8 mouse cellular contexts compared by ENCODE assay signal in genomic region chr1:42696371-42697031, GRCm38 (mm10). TPM values are rescaled to one million over a fixed set of nuclear protein-coding genes. Genes with fewer than 3 reads are reported as not detected.
DNase-seq lines count a peak whose midpoint lies in the region; ATAC-seq and TF ChIP-seq lines count a peak whose summit lies in the region.

No protein-coding gene starts in this region.

- H3K27me3 ChIP-seq in megakaryocyte, embryonic 14.5 days (replicated peaks), result peaks cover 92% of the 10 kb centered on the region
- no peaks in the 10 kb centered on the region for H3K27me3 ChIP-seq in hindbrain, embryonic 13.5 days
- H3K27me3 ChIP-seq in liver, embryonic 14.5 days (ENCODE audit: control insufficient read depth, insufficient read depth, low read length), result peaks cover 96% of the 10 kb centered on the region

- peak overlapping the region; percentile 95 for H3K4me2 ChIP-seq in hindbrain, embryonic 13.5 days
- H3K4me2 ChIP-seq in liver, embryonic 14.5 days (ENCODE audit: low read depth), result peak overlapping the region; percentile 47

- peak overlapping the region; percentile 99 for H3K27ac ChIP-seq in hindbrain, embryonic 13.5 days
- H3K27ac ChIP-seq in liver, embryonic 14.5 days, result no peak overlapping the region

- H3K9ac ChIP-seq in hindbrain, embryonic 13.5 days, result peak overlapping the region; percentile 99
- H3K9ac ChIP-seq in liver, embryonic 14.5 days (replicated peaks), result no peak overlapping the region

- peak; percentile 32 for DNase-seq in cerebellum, adult 9-11 months
- DNase-seq in cerebellum, adult 11 months, result no peak
- DNase-seq in liver, embryonic 14.5 days (ENCODE audit: low read depth in 3 of 3, low spot score in 3 of 3), result no peak
- DNase-seq in thymus, postnatal 36 days, result no peak

- peak overlapping the region; percentile 10 for H3K4me3 ChIP-seq in megakaryocyte, embryonic 14.5 days (replicated peaks)
- H3K4me3 ChIP-seq in hindbrain, embryonic 13.5 days, result peak overlapping the region; percentile 80
- peak overlapping the region in 1 of 2 experiments; percentile 30; a peak in 2 of 4 replicates for H3K4me3 ChIP-seq in liver, embryonic 14.5 days (ENCODE audit: insufficient read depth in 1 of 2, low read depth in 2 of 2, low read length in 2 of 2)

- no peak for TF ChIP-seq EP300 in liver, embryonic 14.5 days (IDR thresholded peaks at IDR 0.05; ENCODE audit: low read depth)

- WGBS in hindbrain, embryonic 13.5 days, result under 1% methylated on average over 40 of the region's 62 CpGs
- WGBS in liver, embryonic 14.5 days (ENCODE audit: insufficient replicate concordance), result under 1% methylated on average over 43 of the region's 62 CpGs

- H3K9me3 ChIP-seq in megakaryocyte, embryonic 14.5 days, result peaks cover 6% of the 10 kb centered on the region; the same call in 1 of the 2 replicates
- H3K9me3 ChIP-seq in hindbrain, embryonic 13.5 days, result no peaks in the 10 kb centered on the region
- no peaks in the 10 kb centered on the region for H3K9me3 ChIP-seq in liver, embryonic 14.5 days (ENCODE audit: control insufficient read depth, low read length)

- TF ChIP-seq CTCF in liver, embryonic 14.5 days (IDR thresholded peaks at IDR 0.05; ENCODE audit: low read depth), result no peak

- peaks cover 50% of the 10 kb centered on the region for H3K4me1 ChIP-seq in megakaryocyte, embryonic 14.5 days
- peaks cover 13% of the 10 kb centered on the region for H3K4me1 ChIP-seq in hindbrain, embryonic 13.5 days (replicated peaks)
- H3K4me1 ChIP-seq in liver, embryonic 14.5 days (replicated peaks; ENCODE audit: control insufficient read depth in 2 of 2, insufficient read depth in 2 of 2, low read length in 1 of 2), result no peaks in the 10 kb centered on the region

- H3K36me3 ChIP-seq in megakaryocyte, embryonic 14.5 days (replicated peaks; ENCODE audit: low read length), result no peaks in the 10 kb centered on the region
- H3K36me3 ChIP-seq in hindbrain, embryonic 13.5 days, result peaks cover 20% of the 10 kb centered on the region
- no peaks in the 10 kb centered on the region for H3K36me3 ChIP-seq in liver, embryonic 14.5 days (replicated peaks; ENCODE audit: control insufficient read depth, insufficient read depth, low read depth)

- ATAC-seq in megakaryocyte, adult 5-6 weeks (ENCODE audit: poor library complexity, severe bottlenecking), result no peak
- ATAC-seq in hindbrain, embryonic 13.5 days (ENCODE audit: low FRiP score), result no peak
- ATAC-seq in liver, embryonic 14.5 days (ENCODE audit: insufficient read depth), result no peak
- ATAC-seq in CD4-positive, CD25-positive, alpha-beta regulatory T cell, adult 4 months, result no peak

RNA-seq across cellular contexts. Expression of gene Pou3f3, which starts 0.9 kb away (rescaled TPM):
- polyA plus RNA-seq in megakaryocyte, embryonic 14.5 days (2012; ENCODE audit: insufficient read depth, low replicate concordance), result not detected in 2 replicates
- total RNA-seq in megakaryocyte, adult 5-6 weeks (2015), result not detected in 2 replicates
- total RNA-seq in megakaryocyte, adult 5-6 weeks (2017), result not detected in 2 replicates
- polyA plus RNA-seq in hindbrain, embryonic 13.5 days (2015; fragmentation: Nextera tagmentation; extraction: Ambion mirVana), result 17.4 and 18.2 TPM in 2 replicates
- polyA plus RNA-seq in liver, embryonic 14.5 days (2012; rRNA removed), result 0.01 and 0.10 TPM in 2 replicates
- not detected in 2 replicates for polyA plus RNA-seq in liver, embryonic 14.5 days (2014; fragmentation: Nextera tagmentation; extraction: Ambion mirVana)
- under 1 TPM in 1 of 2 experiments, not detected in 1; 0.08 TPM for polyA plus RNA-seq in CD4-positive, CD25-positive, alpha-beta regulatory T cell, adult 4 months (2017; shearing (Covaris generic))

Comparison
In these comparisons a context has a peak if more than half of its experiments do, and no peak if none do; other contexts are left out.
1. RNA of gene Pou3f3, which starts 0.9 kb away (polyA plus RNA-seq): 17.4 to 18.2 TPM in hindbrain, embryonic 13.5 days; 0.08 TPM in CD4-positive, CD25-positive, alpha-beta regulatory T cell, adult 4 months, 0.01 to 0.10 TPM in liver, embryonic 14.5 days and not detected in megakaryocyte, embryonic 14.5 days; every median in the first group is over 10 times any median in the second.